Mouse (Mus musculus): ENCODE measurements around the gene Fbxo45. TPM values are rescaled to one million over a fixed set of nuclear protein-coding genes. Genes with fewer than 3 reads are reported as not detected.

The Fbxo45 gene
- total RNA-seq, 2 experiments from 2014 or later, result 13.6 to 16.2 TPM

DNA sequence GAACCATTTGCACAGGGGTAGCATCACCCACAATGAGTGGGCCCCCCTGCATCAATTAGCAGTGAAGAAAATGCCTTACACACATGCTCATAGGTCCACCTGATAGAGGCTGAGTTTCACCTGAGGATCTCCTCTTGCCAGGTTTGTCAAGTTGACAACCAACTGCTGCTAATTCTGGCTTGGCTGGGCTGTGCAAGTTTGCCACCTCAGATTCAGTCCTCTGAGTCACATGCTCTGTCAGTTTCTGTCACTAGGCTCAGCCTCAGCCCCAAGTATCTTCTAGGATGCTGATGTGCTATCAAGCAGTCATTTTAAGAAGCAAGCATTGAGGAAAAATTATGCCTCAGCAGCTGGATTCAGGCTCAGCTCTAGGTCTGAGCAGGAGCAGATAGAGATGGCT lies 32.8 kb downstream of the Fbxo45 start:
- no peak for DNase-seq (ENCODE audit: low spot score in 2 of 2)

DNA sequence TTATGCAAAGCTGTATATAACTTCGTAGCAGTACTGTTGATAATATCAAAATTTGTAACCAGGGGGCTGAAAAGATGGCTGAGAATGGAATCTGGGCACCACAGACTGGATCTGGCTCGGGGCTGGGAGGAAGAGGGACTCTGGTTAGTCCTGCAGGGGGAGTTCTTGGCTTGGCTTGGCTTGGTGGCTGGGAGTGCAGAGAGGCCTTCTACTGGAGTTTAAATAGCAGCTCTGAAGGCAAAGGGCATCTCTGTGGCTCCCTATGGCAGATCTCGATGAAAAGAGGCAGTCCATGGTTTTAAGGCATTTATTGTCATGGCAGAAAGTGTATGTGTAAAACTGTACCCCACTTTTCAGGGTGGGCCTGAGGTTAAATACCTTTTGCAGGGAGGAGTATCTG lies 42.1 kb downstream of the Fbxo45 start:
- DNase-seq (ENCODE audit: low spot score in 2 of 2), result no peak

GRCm38 (mm10) chr16:32202681-32203080 lies 44.3 kb downstream of the Fbxo45 start:
- DNase-seq (ENCODE audit: low spot score in 2 of 2), result peak; percentile 65 to 81

DNA sequence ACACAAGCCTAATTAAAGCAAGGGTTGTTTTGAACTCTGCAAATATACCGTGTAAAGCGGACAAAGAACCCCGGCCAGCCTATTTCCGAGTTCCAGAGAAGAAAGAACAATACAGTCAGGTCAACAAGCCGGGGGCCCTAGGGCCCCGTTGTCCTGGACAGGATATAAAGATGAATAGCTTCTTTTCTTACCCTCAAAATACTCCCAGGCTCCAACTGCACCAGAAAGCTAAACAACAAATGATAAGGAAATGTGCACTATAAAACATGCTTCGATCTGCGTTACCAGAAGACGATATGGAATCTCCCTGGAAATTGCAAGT lies 46.0 kb downstream of the Fbxo45 start:
- DNase-seq (ENCODE audit: low spot score in 2 of 2), result no peak

DNA sequence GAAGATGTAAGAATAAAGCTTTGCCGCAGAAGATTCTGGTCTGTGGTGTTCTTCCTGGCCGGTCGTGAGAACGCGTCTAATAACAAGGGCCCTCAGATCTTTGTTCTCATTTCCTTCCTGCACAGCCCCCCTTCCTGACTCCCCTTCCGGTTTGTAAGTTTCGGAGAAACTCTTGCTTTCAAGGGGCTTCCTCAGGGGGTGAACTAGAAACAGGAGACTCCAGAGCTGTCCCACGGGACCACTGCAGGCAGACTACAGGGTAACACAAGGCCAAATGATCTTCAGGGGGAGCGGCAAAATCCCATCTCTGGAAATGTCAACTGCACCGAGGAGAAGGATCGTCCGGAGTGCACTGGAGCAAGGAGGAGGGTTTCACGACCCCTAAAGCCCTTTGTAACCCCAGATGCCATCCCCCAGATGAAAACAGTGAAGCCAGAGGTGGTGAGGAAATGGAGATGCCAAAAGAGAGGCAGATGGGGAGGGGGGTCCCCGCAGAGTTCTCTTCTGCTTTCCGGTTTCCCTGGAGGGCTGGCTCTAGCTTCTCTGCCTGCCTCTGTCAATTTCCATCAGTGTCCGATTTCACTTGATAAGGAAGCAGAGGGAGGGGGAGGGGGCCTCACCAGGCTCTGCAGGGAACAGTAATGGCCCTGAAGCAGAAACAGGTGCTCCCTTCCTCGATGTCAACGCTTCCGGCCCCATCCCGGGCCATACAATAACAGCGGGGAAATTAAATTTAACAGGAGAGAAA lies 46.5 kb downstream of the Fbxo45 start:
- DNase-seq (ENCODE audit: low spot score in 2 of 2), result no peak

GRCm38 (mm10) chr16:32190011-32190441 lies 56.9 kb downstream of the Fbxo45 start:
- no peak for DNase-seq (ENCODE audit: low spot score in 2 of 2)

DNA sequence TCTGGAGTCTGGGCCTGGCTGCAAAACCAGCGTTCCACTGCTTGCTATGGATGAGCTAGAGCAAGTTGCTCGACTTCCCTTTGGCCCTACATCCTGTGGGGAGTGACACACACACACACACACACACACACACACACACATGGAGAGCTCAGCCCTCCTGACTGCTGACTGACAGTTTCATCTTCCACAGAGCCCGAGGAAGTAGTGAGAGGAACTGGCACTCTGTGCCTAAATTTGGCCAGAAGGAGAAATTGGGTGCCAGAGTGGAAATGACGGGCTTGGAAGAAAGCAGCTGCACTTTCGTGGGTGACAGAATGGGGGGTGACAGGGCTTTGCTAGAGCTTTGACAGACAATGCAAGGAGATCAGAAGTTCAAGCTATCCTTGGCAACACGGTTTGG lies 57.8 kb downstream of the Fbxo45 start:
- no peak for DNase-seq (ENCODE audit: low spot score in 2 of 2)

DNA sequence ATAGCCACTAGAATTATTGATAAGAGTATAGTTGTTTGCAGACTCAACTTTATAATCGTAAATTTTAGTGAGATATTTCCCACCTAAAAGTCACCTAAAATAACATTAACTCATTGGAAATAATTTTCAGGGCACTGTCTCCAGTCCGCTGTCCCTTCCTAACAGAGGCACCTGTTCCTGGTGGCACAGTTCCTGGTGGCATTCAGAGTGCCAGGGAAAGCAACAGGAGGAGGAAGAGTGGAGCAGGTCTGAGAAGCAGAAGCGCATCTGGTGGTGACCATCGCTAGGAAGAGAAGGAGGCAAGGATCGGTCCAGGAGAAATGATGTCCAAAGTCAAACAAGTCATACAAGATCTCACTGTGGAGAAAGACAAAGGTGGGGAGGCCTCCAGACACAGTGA lies 60.9 kb downstream of the Fbxo45 start:
- DNase-seq (ENCODE audit: low spot score in 2 of 2), result no peak

Small RNAs within 50 kb of the gene (microRNA-seq; reads per million reads assigned to microRNA genes)
- 0 reads per million in 2 experiments for gene Mir1946a (ENCODE audit: borderline number of aligned reads in 2 of 2)

Other genes starting within 250 kb of the Fbxo45 start
- 10 to 100 TPM; 22.9 to 25.7 TPM for gene Senp5, start 243.9 kb downstream of the Fbxo45 start, total RNA-seq (2021)
- 10 to 100 TPM; 59.2 to 65.6 TPM for gene Pak2, start 167.8 kb downstream of the Fbxo45 start, total RNA-seq (2021)
- 10 to 100 TPM; 29.2 to 30.3 TPM for gene Pigx, start 147.4 kb downstream of the Fbxo45 start, total RNA-seq (2021)
- gene Cep19, start 147.4 kb downstream of the Fbxo45 start, total RNA-seq (2021), result 1 to 10 TPM; 8.4 to 9.2 TPM
- gene Nrros, start 81.6 kb downstream of the Fbxo45 start, total RNA-seq (2021), result 1 to 10 TPM; 4.6 to 7.4 TPM
- not detected for gene Bex6, start 67.3 kb downstream of the Fbxo45 start, total RNA-seq (2021)
- gene Wdr53, start 69 bp upstream of the Fbxo45 start, total RNA-seq (2021), result 10 to 100 TPM; 12.5 to 14.1 TPM
- gene Smco1, start 24.3 kb upstream of the Fbxo45 start, total RNA-seq (2021), result under 1 TPM in 1 of 2 experiments, not detected in 1; 0.22 TPM
- 10 to 100 TPM; 18.9 to 26.9 TPM for gene Rnf168, start 30.3 kb upstream of the Fbxo45 start, total RNA-seq (2021)
- 10 to 100 TPM; 38.0 to 54.8 TPM for gene Ubxn7, start 85.1 kb upstream of the Fbxo45 start, total RNA-seq (2021)
- 1 to 10 TPM in 1 of 2 experiments, under 1 TPM in 1; 0.33 to 1.3 TPM for gene Tm4sf19, start 153.3 kb upstream of the Fbxo45 start, total RNA-seq (2021)
- gene Tctex1d2, start 172.5 kb upstream of the Fbxo45 start, total RNA-seq (2021), result 1 to 10 TPM; 5.0 to 5.6 TPM
- gene Pcyt1a, start 183.8 kb upstream of the Fbxo45 start, total RNA-seq (2021), result 10 to 100 TPM; 74.2 to 88.0 TPM
- not detected for gene Slc51a, start 240.7 kb upstream of the Fbxo45 start, total RNA-seq (2021)
- gene Zdhhc19, start 249.1 kb upstream of the Fbxo45 start, total RNA-seq (2021), result not detected